Mouse (Mus musculus): ENCODE measurements around the gene Stmnd1.
"Not testable (repeated sequence)": the region's sequence is repeated elsewhere in the genome, so short reads cannot be mapped to it uniquely, and the experiment has no call there.

Stmnd1 gene

GRCm38 (mm10) chr13:46273453-46274110 is at the start of gene Stmnd1:
TSS of gene Stmnd1 (plus strand) at chr13:46273721.
- no peak for DNase-seq (ENCODE audit: low spot score)

GRCm38 (mm10) chr13:46226956-46227355 is 46.6 kb upstream of the Stmnd1 start:
- no peak for DNase-seq (ENCODE audit: low spot score)

GRCm38 (mm10) chr13:46227486-46227885 is 46.0 kb upstream of the Stmnd1 start:
- DNase-seq (ENCODE audit: low spot score): no peak

- not testable (repeated sequence) for DNase-seq (ENCODE audit: low spot score)
Measured at GRCm38 (mm10) chr13:46228750-46229149, 44.8 kb upstream of the Stmnd1 start.

GRCm38 (mm10) chr13:46231514-46232085 is 41.9 kb upstream of the Stmnd1 start:
- no peak for DNase-seq (ENCODE audit: low spot score)

- no peak for DNase-seq (ENCODE audit: low spot score)
Measured at GRCm38 (mm10) chr13:46237723-46238349, 35.7 kb upstream of the Stmnd1 start.

GRCm38 (mm10) chr13:46238796-46239195 is 34.7 kb upstream of the Stmnd1 start:
- DNase-seq (ENCODE audit: low spot score): no peak

- DNase-seq (ENCODE audit: low spot score): no peak
Measured at GRCm38 (mm10) chr13:46241391-46242188, 31.9 kb upstream of the Stmnd1 start.

GRCm38 (mm10) chr13:46253753-46254152 is 19.8 kb upstream of the Stmnd1 start:
- peak; percentile 47 for DNase-seq (ENCODE audit: low spot score)

GRCm38 (mm10) chr13:46254171-46254570 is 19.4 kb upstream of the Stmnd1 start:
- no peak for DNase-seq (ENCODE audit: low spot score)

- no peak for DNase-seq (ENCODE audit: low spot score)
Measured at GRCm38 (mm10) chr13:46255616-46256015, 17.9 kb upstream of the Stmnd1 start.

- DNase-seq (ENCODE audit: low spot score): peak; percentile 40
Measured at GRCm38 (mm10) chr13:46257847-46258246, 15.7 kb upstream of the Stmnd1 start.

GRCm38 (mm10) chr13:46259526-46259925 is 14.0 kb upstream of the Stmnd1 start:
- no peak for DNase-seq (ENCODE audit: low spot score)

- no peak for DNase-seq (ENCODE audit: low spot score)
Measured at GRCm38 (mm10) chr13:46261244-46261643, 12.3 kb upstream of the Stmnd1 start.

- DNase-seq (ENCODE audit: low spot score): no peak
Measured at GRCm38 (mm10) chr13:46267783-46268182, 5.7 kb upstream of the Stmnd1 start.

GRCm38 (mm10) chr13:46268341-46268740 is 5.2 kb upstream of the Stmnd1 start:
- DNase-seq (ENCODE audit: low spot score): no peak

GRCm38 (mm10) chr13:46268815-46269445 is 4.6 kb upstream of the Stmnd1 start:
- peak; percentile 63 for DNase-seq (ENCODE audit: low spot score)

- DNase-seq (ENCODE audit: low spot score): no peak
Measured at GRCm38 (mm10) chr13:46272811-46273452, 589 bp upstream of the Stmnd1 start.

- DNase-seq (ENCODE audit: low spot score): no peak
Measured at GRCm38 (mm10) chr13:46275701-46276100, 2.2 kb downstream of the Stmnd1 start.

GRCm38 (mm10) chr13:46282543-46282942 is 9.0 kb downstream of the Stmnd1 start:
- DNase-seq (ENCODE audit: low spot score): no peak

- DNase-seq (ENCODE audit: low spot score): no peak
Measured at GRCm38 (mm10) chr13:46287801-46288200, 14.3 kb downstream of the Stmnd1 start.

- no peak for DNase-seq (ENCODE audit: low spot score)
Measured at GRCm38 (mm10) chr13:46288372-46288771, 14.9 kb downstream of the Stmnd1 start.
